Mouse (Mus musculus) intestine, postnatal 0 days (tissue): ENCODE data around the gene Klf13. TPM values are rescaled to one million over a fixed set of nuclear protein-coding genes. Genes with fewer than 3 reads are reported as not detected.

Experiments used
- ATAC-seq: fragments of 200-750 bp; cut with Nextera tagmentation; 2 replicates; pipeline ENCODE4 v1.8.0; 2017; ENCODE audit warnings: mild to moderate bottlenecking, moderate TSS enrichment, moderate library complexity
- H3K27ac ChIP-seq: fragments of 300-500 bp; sonication (generic); 2 replicates; pipeline ENCODE4 v1.5.1; 2014; ENCODE audit warnings: mild to moderate bottlenecking, low read depth, low read length, moderate library complexity
- H3K27me3 ChIP-seq: fragments of 300-500 bp; sonication (generic); replicated peaks from 2 replicates; pipeline ENCODE4 v1.6.1; 2014; ENCODE audit warnings: low read length, mixed read lengths; ENCODE audit not compliant: control insufficient read depth, insufficient read depth
- H3K36me3 ChIP-seq: fragments of 300-500 bp; sonication (generic); 2 replicates; pipeline ENCODE4 v1.6.1; 2014; ENCODE audit warnings: mild to moderate bottlenecking, moderate library complexity; ENCODE audit not compliant: control insufficient read depth, insufficient read depth
- H3K4me1 ChIP-seq: fragments of 300-500 bp; sonication (generic); replicated peaks from 2 replicates; pipeline ENCODE4 v1.6.1; 2014; ENCODE audit warnings: antibody characterized with exemption, low read length, mixed read lengths; ENCODE audit not compliant: control insufficient read depth, insufficient read depth
- H3K4me2 ChIP-seq: fragments of 300-500 bp; sonication (generic); replicated peaks from 2 replicates; pipeline ENCODE4 v1.6.1; 2014; ENCODE audit warnings: low read depth, mild to moderate bottlenecking, moderate library complexity
- H3K4me3 ChIP-seq: fragments of 300-500 bp; sonication (generic); 2 replicates; pipeline ENCODE4 v1.5.1; 2014; ENCODE audit warnings: low read depth, low read length
- H3K9ac ChIP-seq: fragments of 300-500 bp; sonication (generic); 2 replicates; pipeline ENCODE4 v1.6.1; 2014; ENCODE audit warnings: mild to moderate bottlenecking, low read depth, low read length
- H3K9me3 ChIP-seq: fragments of 300-500 bp; sonication (generic); 2 replicates; pipeline ENCODE4 v1.6.1; 2016; ENCODE audit warnings: mixed run types; ENCODE audit not compliant: control insufficient read depth
- CTCF ChIP-seq: sonication (generic); IDR thresholded peaks from 2 replicates; pipeline ENCODE4 v1.5.1; 2016; ENCODE audit warnings: low read depth, mild to moderate bottlenecking, control low read depth, antibody characterized with exemption, moderate library complexity
- WGBS: fragments of 180-500 bp; shearing (Covaris S2); extraction: QIAGEN DNeasy Blood & Tissue Kit; methylation state at CpG from one replicate; pipeline ENCODE4 v1.1.7; 2014; 5-methylcytosine and 5-hydroxymethylcytosine counted together
- polyA plus RNA-seq: library from polyadenylated mRNA; unstranded; fragments of >200 nt; fragmentation: Nextera tagmentation; extraction: Ambion mirVana; gene quantifications from 2 replicates; pipeline ENCODE4 v1.2.1, GENCODE M21; 2015

The Klf13 gene
- polyA plus RNA-seq = 19.3 and 24.5 TPM in 2 replicates

DNA sequence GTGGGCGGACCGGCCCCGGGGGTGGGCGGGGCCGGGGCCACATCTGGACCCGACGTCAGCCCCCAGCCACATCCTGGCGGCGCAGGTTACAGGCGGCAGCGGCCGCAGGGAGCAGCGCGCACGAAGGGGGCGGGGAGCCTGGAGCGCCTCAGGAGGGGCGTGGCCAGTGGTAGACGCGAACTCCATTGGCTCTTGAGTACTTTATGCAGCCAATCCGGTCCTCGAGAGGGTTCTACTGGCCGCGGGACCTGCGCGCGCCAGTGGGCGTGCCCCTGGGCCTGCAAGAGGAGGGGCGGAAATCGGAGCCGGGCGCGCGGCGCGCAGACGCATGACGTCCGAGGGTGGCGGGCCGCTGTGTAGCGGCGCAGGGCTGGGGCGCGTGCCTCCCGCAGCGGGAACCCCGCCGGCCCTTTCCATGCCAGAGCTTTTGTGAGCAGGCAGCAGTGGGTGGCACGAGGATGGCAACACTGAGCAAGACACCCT lies at the start of gene Klf13:
TSS of gene Klf13 (minus strand) at position 2 of the 483 bp plus-strand sequence.
- no peak for TF ChIP-seq CTCF
- Histone ChIP-seq H3K9me3 (no peaks in the 10 kb centered on the region), H3K36me3 (no peaks in the 10 kb centered on the region), H3K4me1 (0 out of 2 replicates have a peak, but pooled peaks cover 3% of the 10 kb centered on the region), H3K27me3 (no peaks in the 10 kb centered on the region), H3K27ac (peak within 1 kb of the TSS; percentile 100), H3K9ac (peak within 1 kb of the TSS; percentile 92), H3K4me3 (peak within 1 kb of the TSS; percentile 80), H3K4me2 (peak within 1 kb of the TSS; percentile 95)
- ATAC-seq = peak; percentile 88
- WGBS = 0% methylated on average over 50 of the region's 50 CpGs

DNA sequence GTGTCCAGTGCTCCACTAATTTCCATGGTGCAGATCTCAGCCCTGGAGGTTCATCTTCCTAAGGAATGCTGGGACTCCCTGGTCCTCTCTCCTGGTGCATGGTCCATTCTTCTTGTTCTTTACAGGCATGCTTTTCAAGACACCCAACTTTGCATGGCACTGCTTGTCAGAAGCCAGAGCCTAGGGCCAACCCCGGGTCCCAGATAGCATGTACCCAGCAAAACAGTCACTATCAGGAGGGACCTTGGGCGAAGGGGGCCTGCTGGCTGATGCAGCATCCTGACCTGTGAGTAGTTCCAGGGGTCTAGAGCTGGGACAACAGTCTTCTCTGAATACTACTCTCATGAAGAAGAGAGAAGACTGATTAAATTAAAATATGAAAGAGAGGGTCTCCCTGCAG lies 49.7 kb upstream of the Klf13 start:
- H3K36me3 ChIP-seq = no peaks in the 10 kb centered on the region
- H3K4me1 ChIP-seq = 0 out of 2 replicates have a peak, but pooled peaks cover 3% of the 10 kb centered on the region
- H3K27me3 ChIP-seq = no peaks in the 10 kb centered on the region
- no peak overlapping the region for H3K9ac ChIP-seq
- no peak for ATAC-seq
- H3K9me3 ChIP-seq = no peaks in the 10 kb centered on the region
- 85% methylated on average over 2 of the region's 2 CpGs for WGBS
- H3K4me3 ChIP-seq = no peak overlapping the region
- no peak overlapping the region for H3K4me2 ChIP-seq
- TF ChIP-seq CTCF = no peak
- H3K27ac ChIP-seq = no peak overlapping the region

DNA sequence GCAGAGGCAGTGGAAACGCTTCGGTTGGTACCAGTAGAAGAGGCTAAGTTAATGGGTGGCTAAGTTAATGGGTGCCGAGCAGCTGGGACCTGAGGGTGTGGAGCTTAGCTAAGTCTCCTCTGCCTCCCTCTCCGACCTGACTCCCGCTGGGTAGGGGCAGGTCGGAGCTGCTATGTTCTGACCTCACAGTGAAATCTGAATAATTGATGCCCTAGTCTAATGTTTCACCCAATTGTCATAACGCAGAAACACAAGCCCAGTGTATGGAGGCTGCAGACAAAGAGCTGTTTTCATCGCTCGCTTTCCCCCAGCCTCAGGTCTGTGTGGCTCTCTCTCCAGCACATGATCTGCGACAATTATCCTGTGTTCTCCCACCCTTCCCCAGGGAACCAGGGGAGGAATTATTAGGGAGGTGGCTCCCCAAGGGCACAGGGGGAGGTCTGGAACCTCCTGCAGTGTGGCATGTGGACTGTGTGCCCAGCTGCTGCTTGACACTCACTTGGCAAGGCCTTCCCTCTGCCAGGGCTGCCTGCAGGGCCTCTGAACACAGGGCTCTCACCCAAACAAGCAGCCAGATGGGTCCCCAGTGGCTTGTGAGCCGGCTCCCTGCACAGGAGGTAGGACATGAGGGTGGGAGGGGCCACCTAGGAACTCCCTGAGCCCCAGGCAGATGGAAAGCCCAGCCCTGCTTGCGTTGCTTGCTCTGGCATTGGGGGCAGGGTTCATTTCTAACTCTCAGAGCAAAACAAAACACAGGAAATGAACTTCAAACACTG lies 47.9 kb upstream of the Klf13 start:
- Histone ChIP-seq H3K4me1 (0 out of 2 replicates have a peak, but pooled peaks cover 3% of the 10 kb centered on the region), H3K9me3 (no peaks in the 10 kb centered on the region), H3K4me2 (no peak overlapping the region), H3K27me3 (no peaks in the 10 kb centered on the region), H3K4me3 (no peak overlapping the region), H3K27ac (0 out of 2 replicates have a peak overlapping the region, but pooled peaks have one; percentile 7), H3K36me3 (no peaks in the 10 kb centered on the region), H3K9ac (no peak overlapping the region)
- WGBS = 38% methylated on average over 12 of the region's 12 CpGs
- peak; percentile 91 for ATAC-seq
- TF ChIP-seq CTCF = no peak

DNA sequence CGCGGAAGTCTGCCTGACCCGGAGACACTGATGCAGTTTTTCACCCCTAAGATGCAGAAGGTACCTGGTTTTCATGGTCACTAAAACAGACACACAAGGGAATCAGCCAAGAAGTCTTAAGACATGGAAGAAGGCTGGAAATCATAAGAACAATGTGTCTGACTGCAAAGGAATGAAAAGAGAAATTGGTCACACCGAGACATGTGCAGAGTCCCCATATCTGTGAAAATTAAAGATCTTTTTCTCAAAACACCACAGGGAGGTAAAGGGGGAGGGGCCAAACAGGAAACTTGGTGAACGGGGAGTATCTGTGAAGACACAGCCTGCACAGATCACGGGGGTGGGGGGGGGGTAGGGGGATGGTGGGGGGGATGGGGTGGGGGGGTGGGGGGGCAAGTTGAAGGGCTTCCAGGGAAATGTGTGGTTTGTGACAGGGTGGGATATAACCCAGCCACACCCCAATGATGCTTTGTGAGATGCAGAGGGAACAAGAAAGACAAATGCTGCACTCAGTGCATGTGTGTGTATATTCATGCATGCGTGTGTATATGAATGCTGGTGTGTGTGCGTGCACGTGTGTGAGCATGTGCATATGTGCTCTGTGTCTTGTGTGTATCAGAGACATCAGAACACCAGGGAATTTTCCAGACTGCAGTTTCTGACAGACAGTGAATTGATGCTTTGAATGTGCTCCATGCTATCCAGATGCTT lies 47.1 kb upstream of the Klf13 start:
- H3K4me1 ChIP-seq = 0 out of 2 replicates have a peak, but pooled peaks cover 3% of the 10 kb centered on the region
- no peaks in the 10 kb centered on the region for H3K36me3 ChIP-seq
- H3K9ac ChIP-seq = no peak overlapping the region
- H3K4me3 ChIP-seq = no peak overlapping the region
- no peak for ATAC-seq
- no peak overlapping the region for H3K4me2 ChIP-seq
- 73% methylated on average over 9 of the region's 9 CpGs for WGBS
- H3K27ac ChIP-seq = no peak overlapping the region
- no peaks in the 10 kb centered on the region for H3K9me3 ChIP-seq
- TF ChIP-seq CTCF = no peak
- no peaks in the 10 kb centered on the region for H3K27me3 ChIP-seq

DNA sequence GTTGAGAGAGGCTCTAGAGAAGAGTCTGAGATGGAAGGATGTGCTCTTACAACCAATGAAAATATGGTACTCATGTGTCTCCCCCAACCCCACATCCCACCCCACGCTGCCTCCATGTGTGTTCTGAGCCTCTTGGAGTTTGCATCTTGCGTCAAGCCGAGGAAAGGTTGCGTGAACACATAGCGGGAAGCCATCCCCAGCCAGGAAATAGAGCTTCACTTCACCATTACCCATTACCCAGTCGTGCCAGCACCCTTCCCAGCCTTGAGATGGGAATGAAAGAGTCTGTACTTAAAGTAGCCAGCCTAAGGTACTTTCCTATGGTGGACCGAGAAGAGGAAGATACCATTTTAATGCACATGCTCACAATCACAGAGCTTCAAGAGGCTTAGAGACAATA lies 46.6 kb upstream of the Klf13 start:
- Histone ChIP-seq H3K36me3 (no peaks in the 10 kb centered on the region), H3K4me3 (no peak overlapping the region), H3K4me1 (0 out of 2 replicates have a peak, but pooled peaks cover 3% of the 10 kb centered on the region), H3K27ac (no peak overlapping the region), H3K27me3 (no peaks in the 10 kb centered on the region), H3K9ac (no peak overlapping the region), H3K4me2 (no peak overlapping the region), H3K9me3 (no peaks in the 10 kb centered on the region)
- TF ChIP-seq CTCF = no peak
- ATAC-seq = no peak
- WGBS = 83% methylated on average over 7 of the region's 7 CpGs

DNA sequence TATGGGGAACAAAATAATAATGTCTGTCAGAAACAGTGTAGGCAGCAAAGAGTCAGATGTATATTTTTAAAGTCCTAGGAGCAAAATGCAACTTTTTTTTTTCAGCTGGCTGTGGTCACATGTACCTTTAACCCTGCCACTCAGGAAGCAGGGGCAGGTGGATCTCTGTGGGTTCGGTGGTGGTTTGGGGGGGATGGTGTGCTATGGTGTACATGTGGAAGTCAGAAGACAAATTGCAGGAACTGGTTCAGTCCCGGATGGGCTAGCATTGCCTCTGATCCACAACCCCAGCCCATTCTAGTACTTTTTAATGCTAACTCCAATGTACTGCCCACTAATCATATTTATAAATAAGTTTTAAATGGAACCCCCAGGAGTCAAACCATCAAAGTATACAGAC lies 45.6 kb upstream of the Klf13 start:
- Histone ChIP-seq H3K9ac (no peak overlapping the region), H3K4me1 (0 out of 2 replicates have a peak, but pooled peaks cover 3% of the 10 kb centered on the region), H3K4me3 (no peak overlapping the region), H3K9me3 (no peaks in the 10 kb centered on the region), H3K4me2 (no peak overlapping the region), H3K27ac (no peak overlapping the region), H3K27me3 (no peaks in the 10 kb centered on the region), H3K36me3 (no peaks in the 10 kb centered on the region)
- WGBS = 74% methylated on average over 2 of the region's 2 CpGs
- no peak for ATAC-seq
- no peak for TF ChIP-seq CTCF
